Mouse (Mus musculus) C2C12 (cell line): Measurements from ENCODE around the gene Meis2. TPM values are rescaled to one million over a fixed set of nuclear protein-coding genes. Genes with fewer than 3 reads are reported as not detected.

Source experiments
- H3K27me3 ChIP-seq: one replicate; pipeline ENCODE4 v1.6.1; 2011; ENCODE audit not compliant: control insufficient read depth, insufficient read depth, insufficient read length
- H3K36me3 ChIP-seq: one replicate; pipeline ENCODE4 v1.6.1; 2011; ENCODE audit not compliant: control insufficient read depth, insufficient read depth
- H3K4me3 ChIP-seq: one replicate; pipeline ENCODE4 v1.5.1; 2011; ENCODE audit warnings: mild to moderate bottlenecking, control low read depth; ENCODE audit not compliant: poor library complexity, insufficient read depth, severe bottlenecking
- H3K79me2 ChIP-seq: one replicate; pipeline ENCODE4 v1.6.1; 2011; ENCODE audit not compliant: control insufficient read depth, insufficient read depth
- H3K79me3 ChIP-seq: one replicate; pipeline ENCODE4 v1.6.1; 2011; ENCODE audit warnings: low read depth, control low read depth
- H3ac ChIP-seq: one replicate; pipeline ENCODE3; 2011; ENCODE audit warnings: low read depth; ENCODE audit not compliant: control insufficient read depth, insufficient read length
- CEBPB ChIP-seq: IDR thresholded peaks from one replicate; pipeline ENCODE4 v1.6.1; 2011; ENCODE audit warnings: low read depth, mild to moderate bottlenecking, control low read depth, moderate library complexity
- CTCF ChIP-seq: IDR thresholded peaks from one replicate; pipeline ENCODE4 v1.5.1; 2011; ENCODE audit not compliant: control insufficient read depth, insufficient read depth, insufficient read length
- FOSL1 ChIP-seq: IDR thresholded peaks from one replicate; pipeline ENCODE4 v1.8.0; 2011; ENCODE audit warnings: mild to moderate bottlenecking, low read length; ENCODE audit not compliant: poor library complexity, insufficient read depth, severe bottlenecking
- MAX ChIP-seq: IDR thresholded peaks from one replicate; pipeline ENCODE4 v1.6.1; 2011; ENCODE audit warnings: mild to moderate bottlenecking, control low read depth
- MYOD1 ChIP-seq: IDR thresholded peaks from one replicate; pipeline ENCODE4 v1.6.1; 2011; ENCODE audit warnings: low read depth; ENCODE audit not compliant: control insufficient read depth, insufficient read length
- MYOG ChIP-seq: IDR thresholded peaks from one replicate; pipeline ENCODE4 v1.6.1; 2011; ENCODE audit not compliant: control insufficient read depth, insufficient read length; ENCODE audit errors: extremely low read depth
- USF1 ChIP-seq: IDR thresholded peaks from one replicate; pipeline ENCODE4 v1.6.1; 2011; ENCODE audit warnings: low read depth, mild to moderate bottlenecking, control low read depth, moderate library complexity
- polyA plus RNA-seq: library from polyadenylated mRNA; unstranded; fragments of >200 nt; fragmentation: generic; extraction: Trizol; gene quantifications from one replicate; pipeline ENCODE4 v1.2.1, GENCODE M21; 2012; ENCODE audit warnings: missing spikeins

Meis2 gene
- polyA plus RNA-seq, 1 experiment: 16.3 TPM

GRCm38 (mm10) chr2:116021046-116021445 is 44.6 kb downstream of the Meis2 start:
- H3K79me2 ChIP-seq: no peaks in the 10 kb centered on the region
- no peaks in the 10 kb centered on the region for H3K27me3 ChIP-seq
- no peak for TF ChIP-seq CEBPB
- TF ChIP-seq MYOG: no peak
- no peak for TF ChIP-seq USF1
- no peak for TF ChIP-seq MYOD1
- no peaks in the 10 kb centered on the region for H3K79me3 ChIP-seq
- peaks cover 35% of the 10 kb centered on the region for H3K36me3 ChIP-seq
- no peak overlapping the region for H3ac ChIP-seq
- no peak overlapping the region for H3K4me3 ChIP-seq

- Histone ChIP-seq H3K79me2 (no peaks in the 10 kb centered on the region), H3K27me3 (no peaks in the 10 kb centered on the region), H3ac (no peak overlapping the region), H3K79me3 (no peaks in the 10 kb centered on the region), H3K36me3 (peaks cover 32% of the 10 kb centered on the region), H3K4me3 (no peak overlapping the region)
- TF ChIP-seq USF1: no peak
- no peak for TF ChIP-seq CEBPB
- no peak for TF ChIP-seq MYOG
- no peak for TF ChIP-seq MYOD1
- TF ChIP-seq MAX: no peak
- TF ChIP-seq CTCF: no peak
- no peak for TF ChIP-seq FOSL1
These were observed 45.1 kb downstream of the Meis2 start for GRCm38 (mm10) chr2:116020451-116020951.

DNA sequence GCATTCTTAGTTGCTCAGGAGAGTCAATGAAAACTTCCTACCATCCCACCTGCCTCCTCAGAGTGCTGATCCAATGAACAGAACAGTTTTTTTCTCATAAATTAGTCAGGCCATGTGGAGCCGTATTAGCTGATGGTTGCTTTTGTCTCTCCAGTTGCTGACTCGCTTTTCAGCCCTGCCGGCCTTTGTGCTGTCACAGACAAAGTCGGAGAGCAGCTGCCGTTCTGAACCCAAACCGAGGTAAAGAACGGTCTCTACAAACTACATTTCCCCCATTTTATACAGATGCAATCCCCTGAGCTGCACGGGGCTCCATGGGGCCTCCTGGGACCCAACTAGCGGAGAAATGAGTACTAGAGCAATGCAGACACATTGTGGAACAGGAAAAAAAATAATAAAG is 45.7 kb downstream of the Meis2 start:
- H3K79me3 ChIP-seq: no peaks in the 10 kb centered on the region
- H3ac ChIP-seq: no peak overlapping the region
- H3K79me2 ChIP-seq: no peaks in the 10 kb centered on the region
- H3K36me3 ChIP-seq: peaks cover 30% of the 10 kb centered on the region
- no peak for TF ChIP-seq FOSL1
- TF ChIP-seq MAX: no peak
- no peak for TF ChIP-seq MYOG
- no peak overlapping the region for H3K4me3 ChIP-seq
- no peaks in the 10 kb centered on the region for H3K27me3 ChIP-seq

GRCm38 (mm10) chr2:116019466-116019794 is 46.2 kb downstream of the Meis2 start:
- H3K36me3 ChIP-seq: peaks cover 25% of the 10 kb centered on the region
- H3K4me3 ChIP-seq: no peak overlapping the region
- H3K79me3 ChIP-seq: no peaks in the 10 kb centered on the region
- TF ChIP-seq MAX (no peak), CTCF (no peak), MYOG (no peak), MYOD1 (no peak), USF1 (no peak), FOSL1 (no peak), CEBPB (no peak)
- H3ac ChIP-seq: no peak overlapping the region
- H3K27me3 ChIP-seq: no peaks in the 10 kb centered on the region
- H3K79me2 ChIP-seq: no peaks in the 10 kb centered on the region

GRCm38 (mm10) chr2:116018781-116019465 is 46.7 kb downstream of the Meis2 start:
- no peaks in the 10 kb centered on the region for H3K79me2 ChIP-seq

GRCm38 (mm10) chr2:116015520-116015919 is 50.1 kb downstream of the Meis2 start:
- no peaks in the 10 kb centered on the region for H3K79me3 ChIP-seq
- H3K27me3 ChIP-seq: no peaks in the 10 kb centered on the region
- TF ChIP-seq MAX: no peak
- no peak for TF ChIP-seq CTCF
- TF ChIP-seq CEBPB: no peak
- no peak for TF ChIP-seq USF1
- no peak for TF ChIP-seq FOSL1
- no peak for TF ChIP-seq MYOD1
- TF ChIP-seq MYOG: no peak
- H3ac ChIP-seq: no peak overlapping the region
- H3K36me3 ChIP-seq: peaks cover 21% of the 10 kb centered on the region
- H3K4me3 ChIP-seq: no peak overlapping the region
- H3K79me2 ChIP-seq: no peaks in the 10 kb centered on the region

More at GRCm38 (mm10) chr2:116018781-116019465, 46.7 kb downstream of the Meis2 start:
- Histone ChIP-seq H3K4me3 (no peak overlapping the region), H3K36me3 (peaks cover 22% of the 10 kb centered on the region), H3K27me3 (no peaks in the 10 kb centered on the region), H3ac (no peak overlapping the region), H3K79me3 (no peaks in the 10 kb centered on the region)
- TF ChIP-seq MYOD1 (no peak), MAX (no peak), USF1 (no peak), CEBPB (no peak), CTCF (no peak), MYOG (no peak), FOSL1 (no peak)
